Mouse (Mus musculus) hindbrain, postnatal 0 days (tissue): ENCODE data around the gene Axdnd1. TPM values are rescaled to one million over a fixed set of nuclear protein-coding genes. Genes with fewer than 3 reads are reported as not detected.

Experiments
- ATAC-seq: fragments of 200-750 bp; cut with Nextera tagmentation; 2 replicates; pipeline ENCODE4 v1.8.0; 2017; ENCODE audit warnings: mild to moderate bottlenecking, moderate TSS enrichment, moderate library complexity
- DNase-seq: peaks from one replicate; pipeline ENCODE4 v3.0.0-alpha.2; 2015; ENCODE audit warnings: low spot score
- H3K27ac ChIP-seq: fragments of 300-500 bp; sonication (generic); 2 replicates; pipeline ENCODE4 v1.5.1; 2014; ENCODE audit warnings: mild to moderate bottlenecking
- H3K27me3 ChIP-seq: fragments of 300-500 bp; sonication (generic); 2 replicates; pipeline ENCODE4 v1.6.1; 2014; ENCODE audit warnings: low read length, mixed read lengths; ENCODE audit not compliant: insufficient read depth
- H3K36me3 ChIP-seq: fragments of 300-500 bp; sonication (generic); 2 replicates; pipeline ENCODE4 v1.6.1; 2014; ENCODE audit warnings: low read length, mixed read lengths; ENCODE audit not compliant: insufficient read depth
- H3K4me1 ChIP-seq: fragments of 300-500 bp; sonication (generic); 2 replicates; pipeline ENCODE4 v1.6.1; 2014; ENCODE audit warnings: antibody characterized with exemption, low read length, mixed read lengths; ENCODE audit not compliant: insufficient read depth
- H3K4me2 ChIP-seq: fragments of 300-500 bp; sonication (generic); 2 replicates; pipeline ENCODE4 v1.6.1; 2014; ENCODE audit warnings: low read depth, mild to moderate bottlenecking, low read length, moderate library complexity, mixed read lengths
- H3K4me3 ChIP-seq: fragments of 300-500 bp; sonication (generic); 2 replicates; pipeline ENCODE4 v1.5.1; 2014; ENCODE audit warnings: low read length
- H3K9ac ChIP-seq: fragments of 300-500 bp; sonication (generic); replicated peaks from 2 replicates; pipeline ENCODE4 v1.6.1; 2014; ENCODE audit warnings: mild to moderate bottlenecking, low read length, moderate library complexity, mixed read lengths
- H3K9me3 ChIP-seq: fragments of 300-500 bp; sonication (generic); 2 replicates; pipeline ENCODE4 v1.6.1; 2016; ENCODE audit warnings: low read length, mixed read lengths
- CTCF ChIP-seq: IDR thresholded peaks from 2 replicates; pipeline ENCODE4 v1.5.1; 2016; ENCODE audit warnings: antibody characterized with exemption, control low read depth, low read depth
- WGBS: fragments of 180-500 bp; shearing (Covaris S2); extraction: QIAGEN DNeasy Blood & Tissue Kit; methylation state at CpG from one replicate; pipeline ENCODE4 v1.1.7; 2014; 5-methylcytosine and 5-hydroxymethylcytosine counted together
- polyA plus RNA-seq: library from polyadenylated mRNA; unstranded; fragments of >200 nt; fragmentation: Nextera tagmentation; extraction: Ambion mirVana; gene quantifications from 2 replicates; pipeline ENCODE4 v1.2.1, GENCODE M21; 2015
- total RNA-seq: library from RNA; depleted of rRNA; stranded (reverse); fragments of >200 nt; gene quantifications from 2 replicates; pipeline ENCODE4 v1.2.3, GENCODE M21; 2014; rRNA removed

Axdnd1 gene
- total and polyA plus RNA-seq, 2 experiments from 2014 or later: 0.16 to 0.40 TPM

GRCm38 (mm10) chr1:156284851-156285540, 136.0 kb downstream of the Axdnd1 start:
- TF ChIP-seq CTCF: no peak
- H3K27ac ChIP-seq: no peak overlapping the region
- H3K4me2 ChIP-seq: no peak overlapping the region
- WGBS: 41% methylated on average over 9 of the region's 9 CpGs
- ATAC-seq (no peak), DNase-seq (no peak)
- no peaks in the 10 kb centered on the region for H3K9me3 ChIP-seq
- H3K4me1 ChIP-seq: no peaks in the 10 kb centered on the region
- no peaks in the 10 kb centered on the region for H3K27me3 ChIP-seq
- H3K4me3 ChIP-seq: no peak overlapping the region
- no peaks in the 10 kb centered on the region for H3K36me3 ChIP-seq
- no peak overlapping the region for H3K9ac ChIP-seq

- no peak for TF ChIP-seq CTCF
- 72% methylated on average over 10 of the region's 10 CpGs for WGBS
- no peaks in the 10 kb centered on the region for H3K27me3 ChIP-seq
- no peak overlapping the region for H3K27ac ChIP-seq
- H3K4me3 ChIP-seq: no peak overlapping the region
- H3K9me3 ChIP-seq: no peaks in the 10 kb centered on the region
- no peak overlapping the region for H3K4me2 ChIP-seq
- H3K9ac ChIP-seq: no peak overlapping the region
- H3K4me1 ChIP-seq: no peaks in the 10 kb centered on the region
- H3K36me3 ChIP-seq: no peaks in the 10 kb centered on the region
- DNase-seq: no peak
- ATAC-seq: no peak
Measured at GRCm38 (mm10) chr1:156284207-156284606, 136.8 kb downstream of the Axdnd1 start.

DNA sequence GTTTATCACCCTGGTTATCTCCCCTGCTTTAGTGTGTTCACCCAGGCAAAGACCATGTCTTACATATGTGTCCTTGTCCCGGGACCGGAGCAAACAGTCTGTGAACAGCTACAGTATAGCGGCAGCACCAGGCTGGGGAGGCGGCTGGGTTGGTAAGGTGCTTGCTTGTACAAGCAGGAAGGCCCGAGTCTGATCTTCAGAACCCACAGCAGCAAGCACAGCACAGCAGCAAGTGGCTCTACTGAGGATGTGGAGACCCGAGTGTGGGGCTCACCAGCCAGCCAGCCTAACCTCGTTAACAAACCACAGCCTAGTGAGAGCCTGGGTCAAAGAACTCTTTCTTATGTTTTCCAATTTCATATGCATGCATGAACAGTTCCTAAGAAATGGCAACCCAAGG, 140.8 kb downstream of the Axdnd1 start:
- H3K4me2 ChIP-seq: no peak overlapping the region
- no peak for ATAC-seq
- no peaks in the 10 kb centered on the region for H3K9me3 ChIP-seq
- no peaks in the 10 kb centered on the region for H3K36me3 ChIP-seq
- WGBS: 81% methylated on average over 7 of the region's 7 CpGs
- H3K9ac ChIP-seq: no peak overlapping the region
- no peak for DNase-seq
- H3K27me3 ChIP-seq: no peaks in the 10 kb centered on the region
- no peak for TF ChIP-seq CTCF
- no peak overlapping the region for H3K27ac ChIP-seq
- no peak overlapping the region for H3K4me3 ChIP-seq
- H3K4me1 ChIP-seq: no peaks in the 10 kb centered on the region

- no peak overlapping the region for H3K4me2 ChIP-seq
- ATAC-seq (no peak), DNase-seq (no peak)
- no peak overlapping the region for H3K4me3 ChIP-seq
- no peak overlapping the region for H3K9ac ChIP-seq
- no peaks in the 10 kb centered on the region for H3K27me3 ChIP-seq
- H3K27ac ChIP-seq: no peak overlapping the region
- H3K4me1 ChIP-seq: no peaks in the 10 kb centered on the region
- no peaks in the 10 kb centered on the region for H3K9me3 ChIP-seq
- no peaks in the 10 kb centered on the region for H3K36me3 ChIP-seq
- TF ChIP-seq CTCF: no peak
- 65% methylated on average over 7 of the region's 7 CpGs for WGBS
Measured at GRCm38 (mm10) chr1:156273647-156274046, 147.3 kb downstream of the Axdnd1 start.

Other genes with a start within 250 kb of the Axdnd1 start
- 3.7 and 5.2 TPM in 2 replicates for gene Fam163a, start 216.1 kb downstream of the Axdnd1 start, total RNA-seq
- 3.4 and 3.5 TPM in 2 replicates for gene Fam163a, start 216.1 kb downstream of the Axdnd1 start, polyA plus RNA-seq
- 0.93 and 1.5 TPM in 2 replicates for gene Tdrd5, start 117.5 kb downstream of the Axdnd1 start, total RNA-seq
- 1.0 and 1.3 TPM in 2 replicates for gene Tdrd5, start 117.5 kb downstream of the Axdnd1 start, polyA plus RNA-seq
- 0.31 and 0.47 TPM in 2 replicates for gene Nphs2, start 110.4 kb downstream of the Axdnd1 start, total RNA-seq
- 0.63 and 0.64 TPM in 2 replicates for gene Nphs2, start 110.4 kb downstream of the Axdnd1 start, polyA plus RNA-seq
- gene Gm2000, start 55.1 kb downstream of the Axdnd1 start, total RNA-seq: 585 and 612 TPM in 2 replicates
- gene Gm2000, start 55.1 kb downstream of the Axdnd1 start, polyA plus RNA-seq: 468 and 472 TPM in 2 replicates
- gene Soat1, start 53.2 kb upstream of the Axdnd1 start, total RNA-seq: 35.8 and 63.9 TPM in 2 replicates
- gene Soat1, start 53.2 kb upstream of the Axdnd1 start, polyA plus RNA-seq: 11.1 and 16.2 TPM in 2 replicates
- gene Gm10031, start 102.9 kb upstream of the Axdnd1 start, total RNA-seq: 11.8 and 13.4 TPM in 2 replicates
- 0.40 and 0.44 TPM in 2 replicates for gene Gm10031, start 102.9 kb upstream of the Axdnd1 start, polyA plus RNA-seq
- 27.1 and 32.9 TPM in 2 replicates for gene Abl2, start 137.6 kb upstream of the Axdnd1 start, total RNA-seq
- gene Abl2, start 137.6 kb upstream of the Axdnd1 start, polyA plus RNA-seq: 4.4 and 4.5 TPM in 2 replicates